Mouse (Mus musculus) heart, embryonic 12.5 days (tissue): ENCODE results near the gene Fbn1. TPM values are rescaled to one million over a fixed set of nuclear protein-coding genes. Genes with fewer than 3 reads are reported as not detected.

Source experiments
- ATAC-seq: fragments of 200-750 bp; cut with Nextera tagmentation; 2 replicates; pipeline ENCODE4 v1.8.0; 2017; ENCODE audit warnings: moderate TSS enrichment, moderate library complexity; ENCODE audit not compliant: insufficient number of reproducible peaks, low FRiP score
- H3K27ac ChIP-seq: fragments of 300-500 bp; sonication (generic); 2 replicates; pipeline ENCODE4 v1.5.1; 2016; ENCODE audit warnings: mild to moderate bottlenecking, moderate library complexity; ENCODE audit not compliant: poor library complexity, severe bottlenecking
- H3K27me3 ChIP-seq: fragments of 300-500 bp; sonication (generic); replicated peaks from 2 replicates; pipeline ENCODE4 v1.6.1; 2016; ENCODE audit warnings: mild to moderate bottlenecking, moderate library complexity
- H3K36me3 ChIP-seq: fragments of 300-500 bp; sonication (generic); 2 replicates; pipeline ENCODE4 v1.6.1; 2016; ENCODE audit warnings: mild to moderate bottlenecking, moderate library complexity
- H3K4me1 ChIP-seq: fragments of 300-500 bp; sonication (generic); replicated peaks from 2 replicates; pipeline ENCODE4 v1.6.1; 2016; ENCODE audit warnings: mild to moderate bottlenecking
- H3K4me2 ChIP-seq: fragments of 300-500 bp; sonication (generic); 2 replicates; pipeline ENCODE4 v1.6.1; 2016; ENCODE audit warnings: mild to moderate bottlenecking, moderate library complexity
- H3K4me3 ChIP-seq: fragments of 300-500 bp; sonication (generic); 2 replicates; pipeline ENCODE4 v1.5.1; 2016; ENCODE audit warnings: mild to moderate bottlenecking
- H3K9ac ChIP-seq: fragments of 300-500 bp; sonication (generic); 2 replicates; pipeline ENCODE4 v1.6.1; 2016; ENCODE audit warnings: mild to moderate bottlenecking, moderate library complexity
- H3K9me3 ChIP-seq: fragments of 300-500 bp; sonication (generic); replicated peaks from 2 replicates; pipeline ENCODE4 v1.6.1; 2016; ENCODE audit warnings: mild to moderate bottlenecking, moderate library complexity
- WGBS: fragments of 180-500 bp; shearing (Covaris S2); methylation state at CpG from one replicate; pipeline ENCODE4 v1.1.7; 2016; 5-methylcytosine and 5-hydroxymethylcytosine counted together
- polyA plus RNA-seq: library from polyadenylated mRNA; unstranded; fragments of >200 nt; fragmentation: Nextera tagmentation; extraction: Ambion mirVana; gene quantifications from 2 replicates; pipeline ENCODE4 v1.2.1, GENCODE M21; 2016

The Fbn1 gene
- polyA plus RNA-seq, 1 experiment from 2014 or later = 38.8 TPM

GRCm38 (mm10) chr2:125260326-125260725 lies 247.5 kb downstream of the Fbn1 start:
- Histone ChIP-seq H3K27ac (no peak overlapping the region), H3K27me3 (no peaks in the 10 kb centered on the region), H3K9ac (no peak overlapping the region), H3K4me2 (no peak overlapping the region), H3K4me1 (peaks cover 5% of the 10 kb centered on the region; the same call in 1 of the 2 replicates), H3K9me3 (no peaks in the 10 kb centered on the region), H3K36me3 (peaks cover 32% of the 10 kb centered on the region), H3K4me3 (no peak overlapping the region)
- no peak for ATAC-seq
- 79% methylated on average over 2 of the region's 2 CpGs for WGBS

GRCm38 (mm10) chr2:125259230-125260120 lies 248.3 kb downstream of the Fbn1 start:
- ATAC-seq = no peak
- WGBS = 83% methylated on average over 14 of the region's 14 CpGs
- Histone ChIP-seq H3K9ac (no peak overlapping the region), H3K27ac (no peak overlapping the region), H3K9me3 (no peaks in the 10 kb centered on the region), H3K36me3 (peaks cover 39% of the 10 kb centered on the region), H3K4me2 (no peak overlapping the region), H3K4me3 (no peak overlapping the region), H3K4me1 (peaks cover 5% of the 10 kb centered on the region; the same call in 1 of the 2 replicates), H3K27me3 (no peaks in the 10 kb centered on the region)

DNA sequence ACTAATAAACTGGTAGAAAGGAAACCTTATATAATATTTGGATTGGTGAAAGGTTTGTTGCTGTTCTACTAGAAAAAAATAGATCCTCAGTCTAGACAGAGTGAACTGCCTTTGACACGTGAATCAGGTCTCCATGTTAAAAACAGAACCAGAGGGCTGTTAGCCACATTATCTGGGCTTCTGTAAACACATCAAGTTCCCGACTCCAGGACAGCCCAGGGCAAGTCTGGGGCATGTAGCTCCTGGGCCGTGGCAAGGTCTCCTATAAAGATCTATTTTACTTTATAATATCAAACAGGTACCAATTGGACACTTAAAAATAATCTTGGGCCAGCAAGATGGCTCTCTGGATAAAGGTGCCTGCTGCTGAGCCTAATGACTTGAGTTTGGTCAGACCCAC lies 251.9 kb downstream of the Fbn1 start:
- Histone ChIP-seq H3K36me3 (peaks cover 72% of the 10 kb centered on the region), H3K9ac (no peak overlapping the region), H3K27me3 (no peaks in the 10 kb centered on the region), H3K4me3 (no peak overlapping the region), H3K9me3 (peaks cover 3% of the 10 kb centered on the region), H3K27ac (no peak overlapping the region), H3K4me2 (no peak overlapping the region), H3K4me1 (peaks cover 5% of the 10 kb centered on the region; the same call in 1 of the 2 replicates)
- WGBS = 36% methylated on average over 3 of the region's 3 CpGs
- no peak for ATAC-seq

GRCm38 (mm10) chr2:125254630-125255029 lies 253.2 kb downstream of the Fbn1 start:
- H3K36me3 ChIP-seq = peaks cover 81% of the 10 kb centered on the region

GRCm38 (mm10) chr2:125253699-125254098 lies 254.1 kb downstream of the Fbn1 start:
- no peak for ATAC-seq
- H3K27ac ChIP-seq = no peak overlapping the region
- WGBS = 92% methylated on average over 6 of the region's 6 CpGs

More at GRCm38 (mm10) chr2:125254630-125255029, 253.2 kb downstream of the Fbn1 start:
- WGBS = 91% methylated on average over 3 of the region's 3 CpGs
- H3K4me1 ChIP-seq = peaks cover 5% of the 10 kb centered on the region; the same call in 1 of the 2 replicates
- no peak overlapping the region for H3K4me2 ChIP-seq
- H3K27me3 ChIP-seq = no peaks in the 10 kb centered on the region
- ATAC-seq = no peak
- H3K9me3 ChIP-seq = peaks cover 3% of the 10 kb centered on the region
- no peak overlapping the region for H3K9ac ChIP-seq
- no peak overlapping the region for H3K27ac ChIP-seq
- H3K4me3 ChIP-seq = no peak overlapping the region

GRCm38 (mm10) chr2:125252275-125252674 lies 255.5 kb downstream of the Fbn1 start:
- Histone ChIP-seq H3K4me3 (no peak overlapping the region), H3K4me1 (peaks cover 10% of the 10 kb centered on the region), H3K27ac (no peak overlapping the region), H3K4me2 (no peak overlapping the region), H3K9me3 (peaks cover 3% of the 10 kb centered on the region), H3K9ac (no peak overlapping the region), H3K27me3 (no peaks in the 10 kb centered on the region), H3K36me3 (peaks cover 72% of the 10 kb centered on the region)
- WGBS = 66% methylated on average over 2 of the region's 2 CpGs
- ATAC-seq = no peak

More at GRCm38 (mm10) chr2:125253699-125254098, 254.1 kb downstream of the Fbn1 start:
- Histone ChIP-seq H3K4me2 (no peak overlapping the region), H3K9me3 (peaks cover 3% of the 10 kb centered on the region), H3K4me1 (peaks cover 6% of the 10 kb centered on the region), H3K27me3 (no peaks in the 10 kb centered on the region), H3K36me3 (peaks cover 83% of the 10 kb centered on the region), H3K9ac (no peak overlapping the region), H3K4me3 (no peak overlapping the region)

GRCm38 (mm10) chr2:125251781-125252180 lies 256.0 kb downstream of the Fbn1 start:
- no peak overlapping the region for H3K4me2 ChIP-seq
- no peak overlapping the region for H3K9ac ChIP-seq
- peaks cover 10% of the 10 kb centered on the region for H3K4me1 ChIP-seq
- no peak overlapping the region for H3K4me3 ChIP-seq
- H3K27me3 ChIP-seq = no peaks in the 10 kb centered on the region
- no peak overlapping the region for H3K27ac ChIP-seq
- peaks cover 68% of the 10 kb centered on the region for H3K36me3 ChIP-seq
- ATAC-seq = no peak
- WGBS = 83% methylated on average over 4 of the region's 4 CpGs
- H3K9me3 ChIP-seq = peaks cover 3% of the 10 kb centered on the region

Other genes starting within 250 kb of the Fbn1 start
- 0.57 and 0.70 TPM in 2 replicates for gene Gm9913, start 2.9 kb downstream of the Fbn1 start, polyA plus RNA-seq
- 5.2 and 6.9 TPM in 2 replicates for gene Cep152, start 117.1 kb upstream of the Fbn1 start, polyA plus RNA-seq
- 216 and 224 TPM in 2 replicates for gene Eid1, start 165.1 kb upstream of the Fbn1 start, polyA plus RNA-seq
- 1.2 and 1.6 TPM in 2 replicates for gene Shc4, start 216.2 kb upstream of the Fbn1 start, polyA plus RNA-seq